Mouse (Mus musculus): ENCODE measurements around the gene Neurog3.
A peak's percentile ranks its signal among the peaks of the same experiment; 100 is the strongest.

The Neurog3 gene

GRCm38 (mm10) chr10:62132691-62133281 is at the start of gene Neurog3:
Neurog3 (plus strand) TSS chr10:62133090.
- DNase-seq (ENCODE audit: low read depth) = no peak

- DNase-seq (ENCODE audit: low read depth) = no peak
Observed at GRCm38 (mm10) chr10:62086044-62086443, 46.8 kb upstream of the Neurog3 start.

GRCm38 (mm10) chr10:62086826-62087225 is 46.1 kb upstream of the Neurog3 start:
- no peak for DNase-seq (ENCODE audit: low read depth)

GRCm38 (mm10) chr10:62088411-62088810 is 44.5 kb upstream of the Neurog3 start:
- no peak for DNase-seq (ENCODE audit: low read depth)

GRCm38 (mm10) chr10:62089071-62089470 is 43.8 kb upstream of the Neurog3 start:
- DNase-seq (ENCODE audit: low read depth) = no peak

GRCm38 (mm10) chr10:62089486-62089885 is 43.4 kb upstream of the Neurog3 start:
- no peak for DNase-seq (ENCODE audit: low read depth)

- no peak for DNase-seq (ENCODE audit: low read depth)
Observed at GRCm38 (mm10) chr10:62093903-62094302, 39.0 kb upstream of the Neurog3 start.

GRCm38 (mm10) chr10:62094401-62094800 is 38.5 kb upstream of the Neurog3 start:
- no peak for DNase-seq (ENCODE audit: low read depth)

- DNase-seq (ENCODE audit: low read depth) = no peak
Observed at GRCm38 (mm10) chr10:62099749-62100403, 33.0 kb upstream of the Neurog3 start.

- DNase-seq (ENCODE audit: low read depth) = peak; percentile 78
Observed at GRCm38 (mm10) chr10:62101504-62102439, 31.1 kb upstream of the Neurog3 start.

GRCm38 (mm10) chr10:62104835-62105576 is 27.9 kb upstream of the Neurog3 start:
- DNase-seq (ENCODE audit: low read depth) = peak; percentile 83

- DNase-seq (ENCODE audit: low read depth) = no peak
Observed at GRCm38 (mm10) chr10:62107048-62107447, 25.8 kb upstream of the Neurog3 start.

- DNase-seq (ENCODE audit: low read depth) = no peak
Observed at GRCm38 (mm10) chr10:62110504-62111206, 22.2 kb upstream of the Neurog3 start.

- no peak for DNase-seq (ENCODE audit: low read depth)
Observed at GRCm38 (mm10) chr10:62111207-62111576, 21.7 kb upstream of the Neurog3 start.

- DNase-seq (ENCODE audit: low read depth) = no peak
Observed at GRCm38 (mm10) chr10:62113865-62114647, 18.8 kb upstream of the Neurog3 start.

- peak; percentile 17 for DNase-seq (ENCODE audit: low read depth)
Observed at GRCm38 (mm10) chr10:62127137-62127536, 5.8 kb upstream of the Neurog3 start.

- no peak for DNase-seq (ENCODE audit: low read depth)
Observed at GRCm38 (mm10) chr10:62127711-62128231, 5.1 kb upstream of the Neurog3 start.

GRCm38 (mm10) chr10:62128316-62128951 is 4.5 kb upstream of the Neurog3 start:
- DNase-seq (ENCODE audit: low read depth) = no peak

- DNase-seq (ENCODE audit: low read depth) = no peak
Observed at GRCm38 (mm10) chr10:62135696-62136470, 3.0 kb downstream of the Neurog3 start.

Measured in NIH3T3 (cell line).